Mouse (Mus musculus): ENCODE data around the gene Foxp1. TPM values are rescaled to one million over a fixed set of nuclear protein-coding genes. Genes with fewer than 3 reads are reported as not detected.
A peak's percentile ranks its signal among the peaks of the same experiment; 100 is the strongest.

Foxp1 gene
- polyA plus RNA-seq, 1 experiment from 2014 or later, result 45.3 TPM

GRCm38 (mm10) chr6:99029438-99029837 is 493.1 kb downstream of the Foxp1 start:
- Histone ChIP-seq H3K4me1 (replicated peaks; ENCODE audit: control insufficient read depth, insufficient read depth, low read length) (peaks cover 7% of the 10 kb centered on the region), H3K4me3 (ENCODE audit: low read depth, low read length) (no peak overlapping the region), H3K27ac (ENCODE audit: low read depth, low read length) (no peak overlapping the region), H3K27me3 (replicated peaks; ENCODE audit: control insufficient read depth, insufficient read depth, low read length) (no peaks in the 10 kb centered on the region), H3K36me3 (ENCODE audit: control insufficient read depth, insufficient read depth) (no peaks in the 10 kb centered on the region), H3K9me3 (ENCODE audit: control insufficient read depth) (no peaks in the 10 kb centered on the region), H3K4me2 (replicated peaks; ENCODE audit: low read depth) (no peak overlapping the region), H3K9ac (ENCODE audit: low read depth, low read length) (no peak overlapping the region)
- ATAC-seq, result no peak
- TF ChIP-seq CTCF (IDR thresholded peaks at IDR 0.05; ENCODE audit: low read depth), result no peak
- 41% methylated on average over 5 of the region's 5 CpGs for WGBS

GRCm38 (mm10) chr6:99028989-99029305 is 493.6 kb downstream of the Foxp1 start:
- TF ChIP-seq CTCF (IDR thresholded peaks at IDR 0.05; ENCODE audit: low read depth), result no peak
- Histone ChIP-seq H3K4me2 (replicated peaks; ENCODE audit: low read depth) (peak overlapping the region; percentile 87), H3K4me3 (ENCODE audit: low read depth, low read length) (peak overlapping the region; percentile 50), H3K27me3 (replicated peaks; ENCODE audit: control insufficient read depth, insufficient read depth, low read length) (no peaks in the 10 kb centered on the region), H3K36me3 (ENCODE audit: control insufficient read depth, insufficient read depth) (no peaks in the 10 kb centered on the region), H3K9me3 (ENCODE audit: control insufficient read depth) (no peaks in the 10 kb centered on the region), H3K4me1 (replicated peaks; ENCODE audit: control insufficient read depth, insufficient read depth, low read length) (peaks cover 7% of the 10 kb centered on the region), H3K27ac (ENCODE audit: low read depth, low read length) (peak overlapping the region; percentile 80), H3K9ac (ENCODE audit: low read depth, low read length) (peak overlapping the region; percentile 70)
- 4% methylated on average over 6 of the region's 6 CpGs for WGBS
- no peak for ATAC-seq

GRCm38 (mm10) chr6:99028161-99028988 is 494.1 kb downstream of the Foxp1 start:
- ATAC-seq, result peak; percentile 86
- Histone ChIP-seq H3K4me1 (replicated peaks; ENCODE audit: control insufficient read depth, insufficient read depth, low read length) (peaks cover 7% of the 10 kb centered on the region), H3K9me3 (ENCODE audit: control insufficient read depth) (no peaks in the 10 kb centered on the region), H3K9ac (ENCODE audit: low read depth, low read length) (peak overlapping the region; percentile 70), H3K36me3 (ENCODE audit: control insufficient read depth, insufficient read depth) (no peaks in the 10 kb centered on the region), H3K4me3 (ENCODE audit: low read depth, low read length) (peak overlapping the region; percentile 50), H3K27ac (ENCODE audit: low read depth, low read length) (peak overlapping the region; percentile 80), H3K4me2 (replicated peaks; ENCODE audit: low read depth) (peak overlapping the region; percentile 87), H3K27me3 (replicated peaks; ENCODE audit: control insufficient read depth, insufficient read depth, low read length) (no peaks in the 10 kb centered on the region)
- under 1% methylated on average over 63 of the region's 87 CpGs for WGBS
- TF ChIP-seq CTCF (IDR thresholded peaks at IDR 0.05; ENCODE audit: low read depth), result no peak

- Histone ChIP-seq H3K9ac (ENCODE audit: low read depth, low read length) (peak overlapping the region; percentile 70), H3K36me3 (ENCODE audit: control insufficient read depth, insufficient read depth) (no peaks in the 10 kb centered on the region), H3K27me3 (replicated peaks; ENCODE audit: control insufficient read depth, insufficient read depth, low read length) (no peaks in the 10 kb centered on the region), H3K4me2 (replicated peaks; ENCODE audit: low read depth) (peak overlapping the region; percentile 87), H3K4me3 (ENCODE audit: low read depth, low read length) (peak overlapping the region; percentile 50), H3K4me1 (replicated peaks; ENCODE audit: control insufficient read depth, insufficient read depth, low read length) (peaks cover 7% of the 10 kb centered on the region), H3K9me3 (ENCODE audit: control insufficient read depth) (no peaks in the 10 kb centered on the region), H3K27ac (ENCODE audit: low read depth, low read length) (peak overlapping the region; percentile 80)
- 2% methylated on average over 22 of the region's 22 CpGs for WGBS
- ATAC-seq, result peak; percentile 23
- TF ChIP-seq CTCF (IDR thresholded peaks at IDR 0.05; ENCODE audit: low read depth), result no peak
Measured at GRCm38 (mm10) chr6:99027542-99028160, 494.9 kb downstream of the Foxp1 start.

- Histone ChIP-seq H3K27me3 (replicated peaks; ENCODE audit: control insufficient read depth, insufficient read depth, low read length) (no peaks in the 10 kb centered on the region), H3K9me3 (ENCODE audit: control insufficient read depth) (no peaks in the 10 kb centered on the region), H3K27ac (ENCODE audit: low read depth, low read length) (peak overlapping the region; percentile 80), H3K4me3 (ENCODE audit: low read depth, low read length) (peak overlapping the region; percentile 50), H3K4me2 (replicated peaks; ENCODE audit: low read depth) (peak overlapping the region; percentile 87), H3K9ac (ENCODE audit: low read depth, low read length) (peak overlapping the region; percentile 70), H3K4me1 (replicated peaks; ENCODE audit: control insufficient read depth, insufficient read depth, low read length) (peaks cover 7% of the 10 kb centered on the region), H3K36me3 (ENCODE audit: control insufficient read depth, insufficient read depth) (no peaks in the 10 kb centered on the region)
- TF ChIP-seq CTCF (IDR thresholded peaks at IDR 0.05; ENCODE audit: low read depth), result no peak
- WGBS, result 10% methylated on average over 19 of the region's 19 CpGs
- ATAC-seq, result no peak
Measured at GRCm38 (mm10) chr6:99026635-99027541, 495.6 kb downstream of the Foxp1 start.

- 10% methylated on average over 3 of the region's 3 CpGs for whole genome bisulfite sequencing
- Histone ChIP-seq H3K9ac (ENCODE audit: low read depth, low read length) (no peak overlapping the region), H3K4me3 (ENCODE audit: low read depth, low read length) (peak overlapping the region; percentile 14)
Measured at GRCm38 (mm10) chr6:99026040-99026439, 496.5 kb downstream of the Foxp1 start.

More at GRCm38 (mm10) chr6:99026040-99026439, 496.5 kb downstream of the Foxp1 start:
- no peak for TF ChIP-seq CTCF (IDR thresholded peaks at IDR 0.05; ENCODE audit: low read depth)
- H3K27ac ChIP-seq (ENCODE audit: low read depth, low read length), result peak overlapping the region; percentile 46; the same call in 1 of the 2 replicates
- H3K4me1 ChIP-seq (replicated peaks; ENCODE audit: control insufficient read depth, insufficient read depth, low read length), result peaks cover 4% of the 10 kb centered on the region
- H3K27me3 ChIP-seq (replicated peaks; ENCODE audit: control insufficient read depth, insufficient read depth, low read length), result no peaks in the 10 kb centered on the region
- peak overlapping the region; percentile 87 for H3K4me2 ChIP-seq (replicated peaks; ENCODE audit: low read depth)
- no peaks in the 10 kb centered on the region for H3K36me3 ChIP-seq (ENCODE audit: control insufficient read depth, insufficient read depth)
- no peaks in the 10 kb centered on the region for H3K9me3 ChIP-seq (ENCODE audit: control insufficient read depth)
- ATAC-seq, result no peak

Data from intestine, postnatal 0 days (tissue).